Mouse (Mus musculus): ENCODE data around the gene Git1.
A peak's percentile ranks its signal among the peaks of the same experiment; 100 is the strongest.

The Git1 gene

GRCm38 (mm10) chr11:77493512-77494343 is at the start of gene Git1:
Gene Git1 (plus strand): TSS chr11:77493562.
- peak; percentile 69 for DNase-seq (ENCODE audit: low read depth, low spot score)

- no peak for DNase-seq (ENCODE audit: low read depth, low spot score)
Observed at GRCm38 (mm10) chr11:77444939-77445338, 48.4 kb upstream of the Git1 start.

- peak; percentile 95 for DNase-seq (ENCODE audit: low read depth, low spot score)
Observed at GRCm38 (mm10) chr11:77446628-77447041, 46.7 kb upstream of the Git1 start.

- DNase-seq (ENCODE audit: low read depth, low spot score) = no peak
Observed at GRCm38 (mm10) chr11:77449224-77449623, 44.1 kb upstream of the Git1 start.

- no peak for DNase-seq (ENCODE audit: low read depth, low spot score)
Observed at GRCm38 (mm10) chr11:77451670-77452069, 41.7 kb upstream of the Git1 start.

- no peak for DNase-seq (ENCODE audit: low read depth, low spot score)
Observed at GRCm38 (mm10) chr11:77453388-77453787, 40.0 kb upstream of the Git1 start.

- no peak for DNase-seq (ENCODE audit: low read depth, low spot score)
Observed at GRCm38 (mm10) chr11:77455770-77456510, 37.4 kb upstream of the Git1 start.

GRCm38 (mm10) chr11:77456866-77457265 is 36.5 kb upstream of the Git1 start:
- DNase-seq (ENCODE audit: low read depth, low spot score) = peak; percentile 24

- DNase-seq (ENCODE audit: low read depth, low spot score) = no peak
Observed at GRCm38 (mm10) chr11:77461856-77462255, 31.5 kb upstream of the Git1 start.

GRCm38 (mm10) chr11:77462283-77463100 is 30.9 kb upstream of the Git1 start, which contains the start of gene Coro6:
Gene Coro6 (plus strand): TSS chr11:77462411.
- peak; percentile 81 for DNase-seq (ENCODE audit: low read depth, low spot score)

- no peak for DNase-seq (ENCODE audit: low read depth, low spot score)
Observed at GRCm38 (mm10) chr11:77463101-77463445, 30.3 kb upstream of the Git1 start.

GRCm38 (mm10) chr11:77463786-77464185 is 29.6 kb upstream of the Git1 start:
- DNase-seq (ENCODE audit: low read depth, low spot score) = no peak

- no peak for DNase-seq (ENCODE audit: low read depth, low spot score)
Observed at GRCm38 (mm10) chr11:77464684-77465083, 28.7 kb upstream of the Git1 start.

GRCm38 (mm10) chr11:77465111-77465510 is 28.3 kb upstream of the Git1 start:
- no peak for DNase-seq (ENCODE audit: low read depth, low spot score)

- DNase-seq (ENCODE audit: low read depth, low spot score) = no peak
Observed at GRCm38 (mm10) chr11:77466544-77466943, 26.8 kb upstream of the Git1 start.

GRCm38 (mm10) chr11:77467157-77467556 is 26.2 kb upstream of the Git1 start:
- DNase-seq (ENCODE audit: low read depth, low spot score) = peak; percentile 86

GRCm38 (mm10) chr11:77467784-77468183 is 25.6 kb upstream of the Git1 start:
- peak; percentile 90 for DNase-seq (ENCODE audit: low read depth, low spot score)

GRCm38 (mm10) chr11:77468397-77468796 is 25.0 kb upstream of the Git1 start:
- DNase-seq (ENCODE audit: low read depth, low spot score) = no peak

- no peak for DNase-seq (ENCODE audit: low read depth, low spot score)
Observed at GRCm38 (mm10) chr11:77471407-77471806, 22.0 kb upstream of the Git1 start.

GRCm38 (mm10) chr11:77472775-77473174 is 20.6 kb upstream of the Git1 start:
- DNase-seq (ENCODE audit: low read depth, low spot score) = no peak

GRCm38 (mm10) chr11:77476216-77476615 is 17.1 kb upstream of the Git1 start:
- DNase-seq (ENCODE audit: low read depth, low spot score) = no peak

GRCm38 (mm10) chr11:77476895-77477294 is 16.5 kb upstream of the Git1 start:
- no peak for DNase-seq (ENCODE audit: low read depth, low spot score)

Measured in A20 (cell line).